Mouse (Mus musculus) thymus, postnatal 14 days (tissue): Measurements from ENCODE around the gene Camk2d.

Source experiments
- DNase-seq: peaks from one replicate; pipeline ENCODE4 v3.0.0; 2021

The Camk2d gene

GRCm38 (mm10) chr3:126827900-126828299, 231.8 kb downstream of the Camk2d start:
- DNase-seq = no peak

- DNase-seq = no peak
Measured at GRCm38 (mm10) chr3:126829817-126830216, 233.7 kb downstream of the Camk2d start.

- no peak for DNase-seq
Measured at GRCm38 (mm10) chr3:126831418-126832138, 235.5 kb downstream of the Camk2d start.

GRCm38 (mm10) chr3:126834641-126835167, 238.6 kb downstream of the Camk2d start:
- DNase-seq = no peak

- DNase-seq = no peak
Measured at GRCm38 (mm10) chr3:126842780-126843179, 246.7 kb downstream of the Camk2d start.

- no peak for DNase-seq
Measured at GRCm38 (mm10) chr3:126844809-126845208, 248.7 kb downstream of the Camk2d start.

GRCm38 (mm10) chr3:126848081-126848480, 252.0 kb downstream of the Camk2d start:
- no peak for DNase-seq

GRCm38 (mm10) chr3:126860442-126860841, 264.3 kb downstream of the Camk2d start:
- no peak for DNase-seq

- DNase-seq = no peak
Measured at GRCm38 (mm10) chr3:126869561-126869960, 273.5 kb downstream of the Camk2d start.

- no peak for DNase-seq
Measured at GRCm38 (mm10) chr3:126870688-126871087, 274.6 kb downstream of the Camk2d start.

GRCm38 (mm10) chr3:126878233-126878632, 282.1 kb downstream of the Camk2d start:
- no peak for DNase-seq

GRCm38 (mm10) chr3:126886090-126886489, 290.0 kb downstream of the Camk2d start:
- DNase-seq = no peak

GRCm38 (mm10) chr3:126886644-126887043, 290.5 kb downstream of the Camk2d start:
- DNase-seq = no peak
